Mouse (Mus musculus) C2C12 (cell line): ENCODE measurements at regions not wholly inside any gene's neighbourhood (a gene's known extent, or its start where the extent isn't known, plus 50 kb on each side); places are given as distances from the start of the nearest gene placed in this dataset.

Experiments used
- H3K27me3 ChIP-seq: one replicate; pipeline ENCODE4 v1.6.1; 2011; ENCODE audit not compliant: control insufficient read depth, insufficient read depth, insufficient read length
- H3K36me3 ChIP-seq: one replicate; pipeline ENCODE4 v1.6.1; 2011; ENCODE audit not compliant: control insufficient read depth, insufficient read depth
- H3K4me3 ChIP-seq: one replicate; pipeline ENCODE4 v1.5.1; 2011; ENCODE audit warnings: mild to moderate bottlenecking, control low read depth; ENCODE audit not compliant: poor library complexity, insufficient read depth, severe bottlenecking
- H3K79me2 ChIP-seq: one replicate; pipeline ENCODE4 v1.6.1; 2011; ENCODE audit not compliant: control insufficient read depth, insufficient read depth
- H3K79me3 ChIP-seq: one replicate; pipeline ENCODE4 v1.6.1; 2011; ENCODE audit warnings: low read depth, control low read depth
- H3ac ChIP-seq: one replicate; pipeline ENCODE3; 2011; ENCODE audit warnings: low read depth; ENCODE audit not compliant: control insufficient read depth, insufficient read length
- CEBPB ChIP-seq: IDR thresholded peaks from one replicate; pipeline ENCODE4 v1.6.1; 2011; ENCODE audit warnings: low read depth, mild to moderate bottlenecking, control low read depth, moderate library complexity
- CTCF ChIP-seq: IDR thresholded peaks from one replicate; pipeline ENCODE4 v1.5.1; 2011; ENCODE audit not compliant: control insufficient read depth, insufficient read depth, insufficient read length
- FOSL1 ChIP-seq: IDR thresholded peaks from one replicate; pipeline ENCODE4 v1.8.0; 2011; ENCODE audit warnings: mild to moderate bottlenecking, low read length; ENCODE audit not compliant: poor library complexity, insufficient read depth, severe bottlenecking
- MAX ChIP-seq: IDR thresholded peaks from one replicate; pipeline ENCODE4 v1.6.1; 2011; ENCODE audit warnings: mild to moderate bottlenecking, control low read depth
- MYOD1 ChIP-seq: IDR thresholded peaks from one replicate; pipeline ENCODE4 v1.6.1; 2011; ENCODE audit warnings: low read depth; ENCODE audit not compliant: control insufficient read depth, insufficient read length
- MYOG ChIP-seq: IDR thresholded peaks from one replicate; pipeline ENCODE4 v1.6.1; 2011; ENCODE audit not compliant: control insufficient read depth, insufficient read length; ENCODE audit errors: extremely low read depth
- USF1 ChIP-seq: IDR thresholded peaks from one replicate; pipeline ENCODE4 v1.6.1; 2011; ENCODE audit warnings: low read depth, mild to moderate bottlenecking, control low read depth, moderate library complexity

DNA sequence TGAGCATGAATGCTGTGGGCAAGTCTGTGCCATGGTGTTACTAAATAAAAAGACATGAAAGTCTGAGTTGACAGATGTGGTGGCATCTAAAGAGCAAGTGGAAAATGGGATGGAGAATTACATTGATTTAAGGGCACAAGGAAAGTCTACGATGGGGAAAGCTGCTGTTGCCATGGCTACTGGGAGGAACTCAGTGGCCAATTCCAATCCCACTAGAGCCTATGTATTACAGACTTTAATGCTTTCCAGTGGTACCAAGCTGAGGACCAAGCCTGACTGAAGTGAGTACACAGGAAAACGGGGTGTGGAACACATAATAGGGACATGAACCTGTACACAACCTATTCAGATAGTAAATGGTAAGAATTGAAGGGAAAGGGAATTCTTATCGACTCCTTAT lies 654.9 kb downstream of the Trib2 start:
- Histone ChIP-seq H3K79me3 (no peaks in the 10 kb centered on the region), H3K27me3 (no peaks in the 10 kb centered on the region), H3K79me2 (no peaks in the 10 kb centered on the region), H3K36me3 (no peaks in the 10 kb centered on the region), H3ac (no peak overlapping the region), H3K4me3 (no peak overlapping the region)
- TF ChIP-seq MAX, result no peak
- no peak for TF ChIP-seq CEBPB
- no peak for TF ChIP-seq MYOD1
- no peak for TF ChIP-seq FOSL1

DNA sequence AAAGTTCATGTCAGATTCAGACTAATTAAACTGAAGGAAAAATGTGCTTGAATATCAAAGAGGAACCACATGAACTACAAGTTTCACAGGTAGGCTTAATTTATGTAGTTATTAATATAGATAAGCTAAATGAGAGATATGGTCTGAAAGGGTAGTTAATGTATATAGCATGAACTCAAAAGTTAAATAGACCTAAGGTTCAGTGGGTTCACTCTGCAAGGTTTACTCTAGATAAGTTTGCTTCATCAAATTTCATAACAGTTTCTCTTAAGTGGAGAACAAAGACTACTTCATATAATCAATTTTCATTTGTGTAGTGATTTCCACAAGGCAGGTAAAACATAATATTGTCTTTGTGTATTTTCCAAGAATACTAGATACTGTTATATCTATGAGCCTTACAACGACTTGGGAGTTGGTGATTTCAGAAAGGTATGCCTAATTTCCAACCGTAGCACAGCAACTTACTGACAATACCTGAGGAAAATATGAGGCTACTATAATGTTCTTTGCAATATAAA lies 656.2 kb downstream of the Trib2 start:
- no peaks in the 10 kb centered on the region for H3K27me3 ChIP-seq
- H3K4me3 ChIP-seq, result no peak overlapping the region
- no peak for TF ChIP-seq CEBPB
- no peak for TF ChIP-seq MYOD1
- no peak for TF ChIP-seq USF1
- TF ChIP-seq MAX, result no peak
- no peak for TF ChIP-seq FOSL1
- no peak for TF ChIP-seq MYOG
- no peak overlapping the region for H3ac ChIP-seq
- no peaks in the 10 kb centered on the region for H3K79me3 ChIP-seq
- no peaks in the 10 kb centered on the region for H3K79me2 ChIP-seq
- H3K36me3 ChIP-seq, result no peaks in the 10 kb centered on the region

DNA sequence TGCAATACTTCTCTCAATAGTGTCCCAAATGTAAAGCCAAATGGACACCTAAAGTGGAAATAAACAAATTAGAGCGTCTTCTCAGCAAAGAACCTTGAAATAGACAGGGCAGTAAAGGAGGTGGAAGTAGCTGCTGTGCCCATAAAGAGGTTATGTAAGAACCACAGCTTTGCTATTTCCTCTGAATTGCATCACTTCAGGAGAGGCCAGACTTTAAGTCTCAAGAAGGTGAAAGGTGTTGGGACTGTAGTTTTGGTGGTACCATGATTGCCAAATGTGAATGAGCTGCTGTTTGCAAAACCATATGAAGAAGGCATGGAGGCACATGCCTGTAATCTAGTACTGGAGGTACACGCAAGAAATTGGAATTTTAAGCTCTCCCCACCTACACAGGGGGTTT lies 670.3 kb downstream of the Trib2 start:
- no peaks in the 10 kb centered on the region for H3K27me3 ChIP-seq
- no peak for TF ChIP-seq USF1
- no peak for TF ChIP-seq MYOD1
- TF ChIP-seq MAX, result no peak
- TF ChIP-seq FOSL1, result no peak
- TF ChIP-seq CTCF, result no peak
- TF ChIP-seq CEBPB, result no peak
- TF ChIP-seq MYOG, result no peak
- no peak overlapping the region for H3K4me3 ChIP-seq
- no peak overlapping the region for H3ac ChIP-seq
- H3K79me3 ChIP-seq, result no peaks in the 10 kb centered on the region
- H3K79me2 ChIP-seq, result no peaks in the 10 kb centered on the region
- no peaks in the 10 kb centered on the region for H3K36me3 ChIP-seq

DNA sequence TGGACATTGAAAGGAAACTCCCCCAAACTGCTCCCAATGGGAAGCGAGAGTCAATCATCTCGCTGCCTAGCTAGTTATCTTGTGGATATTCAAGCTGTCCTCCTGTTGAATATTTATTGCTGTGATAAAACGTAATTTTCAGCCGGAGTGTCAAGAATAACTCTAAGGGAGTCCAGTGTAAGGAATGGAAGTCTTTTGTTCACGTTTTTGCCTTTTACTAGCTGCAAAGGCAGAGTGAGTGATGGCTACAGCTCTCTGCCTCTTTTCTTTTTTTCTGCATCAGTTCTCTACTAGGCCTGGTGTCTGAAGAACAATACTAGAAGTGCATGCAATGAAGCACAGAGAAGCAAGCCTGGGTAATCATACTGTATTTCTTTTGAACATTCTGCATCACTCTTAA lies 679.7 kb downstream of the Trib2 start:
- Histone ChIP-seq H3K79me2 (no peaks in the 10 kb centered on the region), H3K27me3 (no peaks in the 10 kb centered on the region), H3K79me3 (no peaks in the 10 kb centered on the region), H3ac (no peak overlapping the region), H3K36me3 (no peaks in the 10 kb centered on the region), H3K4me3 (no peak overlapping the region)
- no peak for TF ChIP-seq CTCF
- no peak for TF ChIP-seq MYOG
- TF ChIP-seq CEBPB, result no peak
- TF ChIP-seq MAX, result no peak
- TF ChIP-seq USF1, result no peak
- TF ChIP-seq FOSL1, result no peak
- TF ChIP-seq MYOD1, result no peak

DNA sequence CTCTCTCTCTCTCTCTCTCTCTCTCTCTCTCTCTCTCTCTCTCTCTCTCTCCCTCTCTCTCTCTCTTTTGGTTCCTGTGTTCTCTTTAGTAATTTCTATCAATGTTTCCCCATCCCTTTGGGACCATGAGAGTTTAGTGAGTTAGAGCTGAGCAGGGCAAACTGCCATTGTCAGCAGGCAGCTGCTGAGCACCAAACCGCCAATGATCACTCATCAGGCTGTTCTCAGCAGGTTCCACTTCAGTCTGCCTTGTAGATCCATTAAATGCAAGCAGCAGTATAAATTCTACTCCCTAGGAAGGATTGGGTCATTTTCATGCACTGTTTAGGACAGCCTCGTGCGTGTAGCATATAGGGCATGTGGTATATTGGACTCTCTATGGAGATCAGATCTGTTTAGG lies 692.5 kb downstream of the Trib2 start:
- TF ChIP-seq USF1, result no peak
- TF ChIP-seq CEBPB, result no peak
- no peak for TF ChIP-seq CTCF
- no peak for TF ChIP-seq MYOD1
- no peak for TF ChIP-seq FOSL1
- no peak for TF ChIP-seq MYOG
- no peak for TF ChIP-seq MAX
- H3ac ChIP-seq, result no peak overlapping the region
- no peaks in the 10 kb centered on the region for H3K36me3 ChIP-seq
- no peaks in the 10 kb centered on the region for H3K79me2 ChIP-seq
- H3K79me3 ChIP-seq, result no peaks in the 10 kb centered on the region
- H3K27me3 ChIP-seq, result no peaks in the 10 kb centered on the region
- H3K4me3 ChIP-seq, result no peak overlapping the region

DNA sequence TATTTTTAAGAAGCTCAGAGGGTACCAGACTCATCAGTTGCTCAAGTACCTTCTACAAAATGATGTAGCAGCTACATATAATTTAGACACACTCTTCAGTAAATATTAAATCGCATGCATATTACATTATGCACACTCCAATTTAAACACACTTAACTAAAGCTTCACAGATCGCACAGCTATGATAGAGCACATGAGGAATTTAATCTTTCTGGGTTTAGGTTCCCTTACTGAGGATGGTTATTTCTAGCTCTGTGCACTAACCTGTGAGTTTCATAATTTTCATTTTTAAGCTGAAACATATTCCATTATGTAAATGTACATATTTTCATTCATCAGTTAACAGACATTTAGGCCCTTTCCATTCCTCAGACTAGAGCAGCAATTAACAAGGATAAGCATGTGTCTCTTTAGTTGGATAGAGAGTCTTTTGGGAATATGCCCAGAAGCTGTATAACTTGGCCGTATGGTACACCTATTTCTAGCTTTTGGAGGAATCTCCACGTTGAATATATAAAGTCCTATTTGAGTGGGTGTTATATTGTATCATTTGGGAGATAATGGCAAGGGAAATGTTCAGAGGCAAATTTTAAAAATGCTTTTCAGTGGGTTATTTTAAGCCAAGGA lies 694.0 kb downstream of the Trib2 start:
- TF ChIP-seq FOSL1 (no peak), MYOD1 (no peak), CTCF (no peak), MYOG (no peak), USF1 (no peak), CEBPB (no peak), MAX (no peak)
- H3K4me3 ChIP-seq, result no peak overlapping the region
- no peak overlapping the region for H3ac ChIP-seq
- H3K36me3 ChIP-seq, result no peaks in the 10 kb centered on the region
- no peaks in the 10 kb centered on the region for H3K27me3 ChIP-seq
- H3K79me3 ChIP-seq, result no peaks in the 10 kb centered on the region
- H3K79me2 ChIP-seq, result no peaks in the 10 kb centered on the region
